Mouse (Mus musculus) heart, embryonic 11.5 days (tissue): ENCODE data around the gene Ocel1. TPM values are rescaled to one million over a fixed set of nuclear protein-coding genes. Genes with fewer than 3 reads are reported as not detected.
A peak's percentile ranks its signal among the peaks of the same experiment; 100 is the strongest.

Experiments used
- ATAC-seq: fragments of 200-750 bp; cut with Nextera tagmentation; replicated peaks from 2 replicates; pipeline ENCODE4 v1.8.0; 2017; ENCODE audit warnings: moderate library complexity; ENCODE audit not compliant: insufficient number of reproducible peaks, low FRiP score, low TSS enrichment
- H3K27ac ChIP-seq: fragments of 300-500 bp; sonication (generic); 2 replicates; pipeline ENCODE4 v1.5.1; 2014; ENCODE audit warnings: mild to moderate bottlenecking, low read depth, low read length
- H3K27me3 ChIP-seq: fragments of 300-500 bp; sonication (generic); 2 replicates; pipeline ENCODE4 v1.6.1; 2014; ENCODE audit warnings: mild to moderate bottlenecking, low read length, mixed read lengths; ENCODE audit not compliant: control insufficient read depth, insufficient read depth
- H3K36me3 ChIP-seq: fragments of 300-500 bp; sonication (generic); 2 replicates; pipeline ENCODE4 v1.6.1; 2014; ENCODE audit warnings: mild to moderate bottlenecking, low read length, moderate library complexity, mixed read lengths; ENCODE audit not compliant: control insufficient read depth, insufficient read depth
- H3K4me1 ChIP-seq: fragments of 300-500 bp; sonication (generic); 2 replicates; pipeline ENCODE4 v1.6.1; 2014; ENCODE audit warnings: low read length; ENCODE audit not compliant: control insufficient read depth, insufficient read depth
- H3K4me2 ChIP-seq: fragments of 300-500 bp; sonication (generic); 2 replicates; pipeline ENCODE4 v1.6.1; 2014; ENCODE audit warnings: mild to moderate bottlenecking, moderate library complexity
- H3K4me3 ChIP-seq: fragments of 300-500 bp; sonication (generic); 2 replicates; pipeline ENCODE4 v1.5.1; 2014; ENCODE audit warnings: low read depth, low read length
- H3K9ac ChIP-seq: fragments of 300-500 bp; sonication (generic); 2 replicates; pipeline ENCODE4 v1.6.1; 2014; ENCODE audit warnings: mild to moderate bottlenecking, low read depth, low read length, moderate library complexity
- H3K9me3 ChIP-seq: fragments of 300-500 bp; sonication (generic); replicated peaks from 2 replicates; pipeline ENCODE4 v1.6.1; 2016; ENCODE audit warnings: low read length; ENCODE audit not compliant: control insufficient read depth
- WGBS: fragments of 180-500 bp; shearing (Covaris S2); extraction: QIAGEN DNeasy Blood & Tissue Kit; methylation state at CpG from one replicate; pipeline ENCODE4 v1.1.7; 2014; ENCODE audit not compliant: insufficient replicate concordance; 5-methylcytosine and 5-hydroxymethylcytosine counted together
- polyA plus RNA-seq: library from polyadenylated mRNA; unstranded; fragments of >200 nt; fragmentation: Nextera tagmentation; extraction: Ambion mirVana; gene quantifications from 2 replicates; pipeline ENCODE4 v1.2.1, GENCODE M21; 2014

Ocel1 gene
- polyA plus RNA-seq, 1 experiment from 2014 or later: 2.7 TPM

GRCm38 (mm10) chr8:71375581-71376422 lies 4.7 kb downstream of the Ocel1 start:
- WGBS: 11% methylated on average over 74 of the region's 74 CpGs
- peak overlapping the region; percentile 47; the same call in 1 of the 2 replicates for H3K9ac ChIP-seq

GRCm38 (mm10) chr8:71376423-71377030 lies 5.4 kb downstream of the Ocel1 start:
- ATAC-seq: no peak
- Histone ChIP-seq H3K4me1 (peaks cover 35% of the 10 kb centered on the region), H3K9ac (no peak overlapping the region), H3K9me3 (no peaks in the 10 kb centered on the region), H3K4me2 (peak overlapping the region; percentile 61), H3K27me3 (peaks cover 2% of the 10 kb centered on the region; the same call in 1 of the 2 replicates), H3K27ac (no peak overlapping the region), H3K4me3 (peak overlapping the region; percentile 24; the same call in 1 of the 2 replicates), H3K36me3 (peaks cover 23% of the 10 kb centered on the region)
- 51% methylated on average over 8 of the region's 8 CpGs for WGBS

More at GRCm38 (mm10) chr8:71375581-71376422, 4.7 kb downstream of the Ocel1 start:
- Histone ChIP-seq H3K36me3 (peaks cover 23% of the 10 kb centered on the region), H3K27ac (no peak overlapping the region), H3K4me3 (peak overlapping the region; percentile 24), H3K4me2 (peak overlapping the region; percentile 61), H3K9me3 (no peaks in the 10 kb centered on the region), H3K27me3 (peaks cover 2% of the 10 kb centered on the region; the same call in 1 of the 2 replicates), H3K4me1 (peaks cover 35% of the 10 kb centered on the region)
- ATAC-seq: peak; percentile 37

- WGBS: 75% methylated on average over 4 of the region's 4 CpGs
- Histone ChIP-seq H3K4me1 (peaks cover 38% of the 10 kb centered on the region), H3K4me3 (no peak overlapping the region), H3K27ac (no peak overlapping the region), H3K9ac (no peak overlapping the region), H3K4me2 (peak overlapping the region; percentile 67), H3K36me3 (peaks cover 19% of the 10 kb centered on the region), H3K9me3 (no peaks in the 10 kb centered on the region), H3K27me3 (peaks cover 2% of the 10 kb centered on the region; the same call in 1 of the 2 replicates)
- no peak for ATAC-seq
Measured at GRCm38 (mm10) chr8:71379008-71379407, 7.9 kb downstream of the Ocel1 start.

GRCm38 (mm10) chr8:71379512-71380075 lies 8.5 kb downstream of the Ocel1 start:
- no peak overlapping the region for H3K27ac ChIP-seq

GRCm38 (mm10) chr8:71380178-71381171 lies 9.4 kb downstream of the Ocel1 start:
- no peak for ATAC-seq
- Histone ChIP-seq H3K4me2 (peak overlapping the region; percentile 67), H3K9me3 (no peaks in the 10 kb centered on the region), H3K4me1 (peaks cover 35% of the 10 kb centered on the region), H3K4me3 (peak overlapping the region; percentile 74), H3K36me3 (peaks cover 13% of the 10 kb centered on the region), H3K9ac (peak overlapping the region; percentile 81), H3K27ac (peak overlapping the region; percentile 90), H3K27me3 (peaks cover 2% of the 10 kb centered on the region; the same call in 1 of the 2 replicates)
- 3% methylated on average over 72 of the region's 72 CpGs for WGBS

More at GRCm38 (mm10) chr8:71379512-71380075, 8.5 kb downstream of the Ocel1 start:
- 48% methylated on average over 3 of the region's 3 CpGs for WGBS
- H3K36me3 ChIP-seq: peaks cover 14% of the 10 kb centered on the region
- peaks cover 38% of the 10 kb centered on the region for H3K4me1 ChIP-seq
- H3K9ac ChIP-seq: peak overlapping the region; percentile 81
- no peak for ATAC-seq
- H3K4me2 ChIP-seq: peak overlapping the region; percentile 67
- H3K4me3 ChIP-seq: peak overlapping the region; percentile 74
- H3K9me3 ChIP-seq: no peaks in the 10 kb centered on the region
- H3K27me3 ChIP-seq: peaks cover 2% of the 10 kb centered on the region; the same call in 1 of the 2 replicates

- peak within 1 kb of the TSS; percentile 74 for H3K4me3 ChIP-seq
Measured at GRCm38 (mm10) chr8:71381421-71381970, 10.4 kb downstream of the Ocel1 start, which contains the start of gene Nr2f6. Gene Nr2f6, minus strand, starts transcription at chr8:71381960.

GRCm38 (mm10) chr8:71381971-71382961 lies 11.2 kb downstream of the Ocel1 start:
- WGBS: 5% methylated on average over 44 of the region's 80 CpGs
- Histone ChIP-seq H3K4me2 (peak overlapping the region; percentile 67), H3K9ac (peak overlapping the region; percentile 81), H3K36me3 (peaks cover 10% of the 10 kb centered on the region), H3K27ac (peak overlapping the region; percentile 90), H3K4me3 (peak overlapping the region; percentile 74), H3K4me1 (peaks cover 20% of the 10 kb centered on the region), H3K9me3 (no peaks in the 10 kb centered on the region), H3K27me3 (peaks cover 2% of the 10 kb centered on the region; the same call in 1 of the 2 replicates)
- peak; percentile 87 for ATAC-seq

More at GRCm38 (mm10) chr8:71381421-71381970, 10.4 kb downstream of the Ocel1 start, which contains the start of gene Nr2f6:
- Histone ChIP-seq H3K9ac (peak within 1 kb of the TSS; percentile 81), H3K4me1 (peaks cover 26% of the 10 kb centered on the region), H3K27me3 (peaks cover 2% of the 10 kb centered on the region; the same call in 1 of the 2 replicates), H3K9me3 (no peaks in the 10 kb centered on the region), H3K4me2 (peak within 1 kb of the TSS; percentile 67), H3K36me3 (peaks cover 10% of the 10 kb centered on the region), H3K27ac (peak within 1 kb of the TSS; percentile 90)
- peak; percentile 15 for ATAC-seq
- WGBS: under 1% methylated on average over 53 of the region's 89 CpGs
